Mouse (Mus musculus) frontal cortex, adult (tissue): ENCODE measurements around the gene Zfhx3.

Experiments used
- ATAC-seq: cut with Nextera tagmentation; 2 replicates; pipeline ENCODE4 v1.9.2; 2017; ENCODE audit warnings: mild to moderate bottlenecking, moderate library complexity, mixed read lengths; ENCODE audit not compliant: low TSS enrichment

The Zfhx3 gene

DNA sequence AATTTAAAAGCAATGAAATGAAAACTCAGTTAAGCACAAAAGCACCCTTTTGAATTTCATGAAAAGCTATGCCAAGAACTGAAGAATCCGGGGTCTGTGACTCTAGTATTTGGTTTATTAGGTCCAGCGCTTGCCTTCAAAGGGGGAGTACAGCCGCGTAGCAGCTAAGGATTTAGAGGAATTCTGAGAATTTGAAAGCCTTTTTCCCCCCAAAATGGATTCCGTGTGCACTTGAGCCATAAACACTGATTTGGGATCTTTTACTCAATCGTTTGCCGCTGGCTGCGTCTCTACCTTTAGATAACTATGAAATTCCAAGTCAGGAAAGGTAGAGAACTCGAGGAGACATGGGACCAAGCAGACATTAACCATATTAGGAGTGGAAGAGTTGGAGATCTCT, 300.8 kb downstream of the Zfhx3 start:
- no peak for ATAC-seq

DNA sequence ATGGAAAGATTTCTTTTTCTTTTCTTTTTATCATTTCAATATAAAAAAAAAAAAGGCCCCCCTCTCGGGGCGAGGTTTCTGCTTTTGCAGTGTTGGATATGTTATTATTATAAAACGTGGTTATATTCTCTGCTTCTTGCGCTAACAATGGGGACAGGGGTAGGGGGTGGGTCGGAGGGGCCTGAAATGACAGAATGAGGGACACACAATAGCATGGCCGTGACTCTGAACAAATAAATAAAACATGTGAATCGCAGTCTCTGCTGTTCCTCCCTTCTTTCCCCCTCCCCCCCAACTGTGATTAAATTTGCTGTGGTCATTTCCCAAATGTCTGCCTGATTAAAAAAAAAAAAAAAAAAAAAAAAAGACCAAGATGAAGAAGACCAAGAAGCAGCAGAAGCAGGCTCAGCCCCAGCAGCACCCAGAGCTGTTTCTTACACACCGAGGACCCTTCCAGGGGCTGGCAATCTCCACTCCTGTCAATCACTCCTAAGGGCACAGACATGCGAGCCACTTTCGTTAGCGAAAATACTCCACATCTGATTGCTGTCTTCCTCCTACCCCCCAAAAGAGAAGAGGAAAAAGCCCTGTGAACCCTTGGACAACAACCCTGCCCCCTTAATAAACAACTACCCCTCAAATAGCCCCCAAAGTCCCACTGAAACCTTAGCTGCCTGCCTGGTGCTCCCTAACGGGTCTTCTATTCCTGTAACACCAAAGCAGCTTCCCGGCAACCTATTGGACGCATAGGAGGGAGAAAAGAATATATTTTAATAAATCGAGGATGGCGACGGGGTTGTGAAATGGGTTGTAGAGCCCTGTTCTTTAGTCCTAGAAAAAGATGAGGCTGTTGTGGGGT, 302.4 kb downstream of the Zfhx3 start:
- ATAC-seq: no peak

DNA sequence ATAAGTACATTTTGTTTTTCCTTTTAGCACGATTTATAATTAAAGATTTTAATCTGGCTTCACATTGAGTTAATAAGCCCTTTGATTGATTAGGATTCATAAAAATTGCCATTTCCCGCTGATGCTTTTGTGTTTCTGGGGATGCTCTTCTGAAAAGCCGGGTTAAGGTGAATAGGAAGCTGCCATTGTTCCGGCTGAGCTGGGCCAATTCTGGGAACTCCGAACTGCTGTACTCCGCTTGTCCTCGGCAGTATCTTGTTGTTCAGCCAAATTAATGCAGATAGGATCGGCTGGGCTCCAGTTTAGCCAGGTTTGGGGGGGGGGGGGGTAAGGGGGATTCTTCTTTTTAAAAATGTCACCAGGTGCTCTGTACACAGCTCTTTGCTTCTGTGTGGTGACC, 303.1 kb downstream of the Zfhx3 start:
- no peak for ATAC-seq

DNA sequence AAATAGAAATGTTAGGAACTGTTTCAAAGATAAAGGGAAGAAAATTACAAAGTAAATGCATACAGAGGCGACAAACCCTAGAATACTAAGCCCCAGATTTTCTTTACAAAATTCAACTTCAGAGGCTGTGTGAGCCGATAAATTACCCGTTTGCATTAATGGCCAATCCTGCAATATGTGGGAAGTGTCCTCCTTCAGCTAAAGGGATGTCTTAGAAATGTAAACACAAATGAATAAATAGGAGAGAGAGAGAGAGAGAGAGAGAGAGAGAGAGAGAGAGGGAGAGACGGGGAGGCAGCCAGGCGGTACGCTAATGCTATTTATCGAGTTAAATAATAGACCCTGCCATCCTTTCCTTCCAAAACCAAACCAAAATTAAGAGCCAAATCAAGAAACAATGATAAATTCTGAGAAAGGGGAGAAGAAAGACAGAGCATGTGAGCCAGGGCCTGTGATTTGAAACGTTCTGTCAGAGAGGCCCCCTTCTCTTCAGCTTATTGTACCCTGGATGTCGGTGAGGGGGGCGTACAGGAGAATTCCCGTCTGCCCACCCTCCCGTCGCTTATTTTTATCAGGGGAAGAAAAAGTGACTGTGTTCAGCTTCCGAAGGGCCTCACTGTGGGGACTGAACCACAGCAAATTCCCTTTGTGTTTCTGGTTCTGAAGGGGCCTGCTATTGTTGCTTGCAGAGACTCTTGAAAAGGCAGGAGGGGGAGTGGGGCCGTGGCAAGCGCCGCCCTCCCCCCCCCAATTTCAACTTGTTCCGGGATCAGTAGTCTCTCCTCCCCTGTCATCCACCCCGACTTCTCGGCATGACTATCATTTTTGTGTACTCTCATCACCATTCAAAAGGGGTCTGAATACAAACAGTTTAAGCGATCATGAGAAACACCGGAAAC, 303.8 kb downstream of the Zfhx3 start:
- no peak for ATAC-seq

DNA sequence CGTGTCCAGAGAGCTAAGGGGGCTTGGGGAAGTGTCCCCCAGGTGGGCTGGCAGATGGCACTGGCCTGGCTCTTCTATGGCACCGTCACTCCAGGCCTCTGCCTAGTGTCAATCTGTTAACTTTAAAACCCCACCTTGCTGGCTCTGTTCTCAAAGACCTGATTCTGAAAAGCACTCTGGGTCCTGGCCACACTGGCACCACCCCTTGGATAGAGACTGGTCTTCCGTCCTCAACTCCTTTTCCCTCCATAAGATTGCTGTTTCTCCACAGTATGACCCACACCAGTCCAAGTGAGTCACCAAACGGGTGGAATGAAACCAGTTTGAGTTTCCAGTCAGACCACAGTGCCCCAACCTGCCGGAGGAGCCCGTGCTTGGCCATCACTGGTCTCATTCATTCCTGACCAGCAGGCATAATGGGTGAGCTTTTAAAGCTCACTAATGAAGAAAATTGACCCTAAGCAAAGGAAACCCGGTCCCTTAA, 304.5 kb downstream of the Zfhx3 start:
- no peak for ATAC-seq

DNA sequence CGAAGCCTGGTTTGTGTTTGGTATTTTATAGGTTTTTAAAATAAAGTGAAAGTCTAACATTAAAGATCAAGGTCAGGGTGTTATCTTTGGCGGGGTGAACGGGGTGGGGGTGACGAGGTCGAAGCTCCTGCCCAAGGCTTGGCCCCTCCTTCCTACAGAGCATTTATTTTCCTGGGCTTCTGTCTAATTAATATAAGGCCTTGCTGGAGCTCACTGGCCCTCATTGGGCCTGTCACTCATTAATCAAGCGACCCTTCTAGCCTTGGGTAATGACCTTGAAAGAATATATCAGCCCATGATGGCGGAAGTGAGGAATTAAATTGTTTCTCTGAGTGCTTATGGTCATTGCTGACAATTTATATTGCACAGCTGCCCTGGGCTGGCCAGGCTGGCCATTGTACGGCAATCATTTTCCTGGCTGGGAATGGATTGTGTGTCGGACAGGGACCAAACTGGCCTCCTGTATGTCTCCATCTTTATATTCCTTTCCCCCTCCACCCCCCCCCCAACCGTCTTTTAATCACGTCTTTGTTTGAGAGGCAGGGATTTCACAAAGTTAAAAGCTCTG, 322.2 kb downstream of the Zfhx3 start:
- ATAC-seq: no peak

DNA sequence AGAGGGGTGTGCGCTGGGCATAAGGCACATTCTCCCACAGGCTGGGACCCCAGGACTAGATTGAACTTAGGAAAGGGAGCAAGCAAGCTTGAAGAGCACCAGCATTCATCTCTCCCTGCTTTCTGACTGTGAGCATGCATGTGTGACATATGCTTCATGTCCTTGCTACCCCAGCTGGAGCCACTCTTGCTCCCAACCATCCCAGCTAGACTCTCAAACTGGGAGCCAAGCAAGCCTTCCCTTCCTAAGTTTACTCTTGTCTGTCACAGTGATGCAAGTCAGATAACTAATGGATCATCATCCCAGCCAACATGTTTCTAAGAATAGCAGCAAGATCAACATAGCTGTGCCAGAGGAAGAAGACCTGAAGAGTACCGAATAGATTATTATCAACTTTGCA, 335.5 kb downstream of the Zfhx3 start:
- no peak for ATAC-seq

DNA sequence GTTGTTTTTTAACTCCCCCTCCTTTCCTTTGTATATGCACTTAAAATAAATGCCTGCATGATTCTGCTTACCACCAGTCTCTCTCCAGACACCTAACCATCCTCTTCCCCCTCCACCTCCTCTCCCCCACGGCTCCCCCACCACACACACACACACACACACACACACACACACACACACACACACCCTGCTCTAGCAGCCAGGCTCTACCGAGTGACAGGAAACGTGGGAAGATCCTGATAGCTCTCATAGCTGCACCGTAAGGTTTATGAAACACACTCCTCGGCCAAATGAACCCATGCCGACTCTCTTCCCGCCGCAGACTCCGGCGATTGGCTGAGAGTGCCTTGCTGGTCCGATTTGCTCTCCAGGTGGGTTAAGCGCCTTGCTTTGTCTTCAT, 339.5 kb downstream of the Zfhx3 start:
- no peak for ATAC-seq

DNA sequence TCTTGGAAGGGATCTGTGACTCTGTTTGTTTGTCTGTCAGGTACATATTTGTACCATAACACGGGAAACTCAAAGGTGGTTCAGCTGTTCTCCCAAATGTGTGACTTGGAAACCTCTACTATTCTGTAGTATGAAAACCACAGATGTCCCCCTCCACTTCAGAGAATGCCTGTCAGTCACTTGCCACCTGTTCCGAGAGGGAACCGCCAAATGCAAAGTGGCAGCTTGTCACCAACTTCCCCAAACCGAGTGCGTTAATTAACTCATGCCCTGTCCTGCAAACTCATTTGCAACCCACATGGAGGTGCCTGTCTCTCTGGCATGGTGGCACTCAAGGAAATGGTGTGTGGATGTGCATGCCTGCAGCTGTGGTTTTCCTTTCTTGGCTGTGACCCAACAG, 343.7 kb downstream of the Zfhx3 start:
- ATAC-seq: no peak

DNA sequence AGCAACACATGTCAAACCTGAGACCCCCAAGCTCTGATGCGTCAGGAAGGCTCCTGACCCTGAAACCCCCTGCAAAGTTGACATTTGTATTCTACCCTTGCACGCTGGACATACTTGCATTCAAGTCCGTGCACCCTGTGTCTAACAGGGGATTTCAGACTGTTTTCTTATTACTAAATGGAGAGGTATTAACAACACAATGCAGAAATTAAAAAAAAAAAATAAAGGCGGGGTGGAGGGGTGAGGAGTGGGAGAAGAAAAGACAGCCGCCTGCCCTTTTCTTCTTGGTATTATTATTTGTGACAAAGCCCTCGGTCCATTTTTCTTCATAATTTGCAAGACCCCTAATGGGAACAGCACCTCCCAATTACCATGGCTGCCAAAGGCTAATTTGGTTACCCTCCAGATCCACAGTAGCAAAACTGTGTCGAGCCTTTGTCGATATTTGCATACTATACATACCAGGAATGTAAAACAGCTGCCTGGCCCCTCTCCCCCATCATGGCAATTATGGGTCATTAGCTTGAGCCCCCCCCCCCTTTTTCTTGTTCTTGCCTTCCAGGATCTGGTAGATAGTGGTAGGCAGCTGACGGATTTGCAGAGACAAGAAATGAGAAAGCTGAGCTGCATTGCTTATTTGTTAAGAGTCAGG, 358.6 kb downstream of the Zfhx3 start:
- ATAC-seq: no peak

DNA sequence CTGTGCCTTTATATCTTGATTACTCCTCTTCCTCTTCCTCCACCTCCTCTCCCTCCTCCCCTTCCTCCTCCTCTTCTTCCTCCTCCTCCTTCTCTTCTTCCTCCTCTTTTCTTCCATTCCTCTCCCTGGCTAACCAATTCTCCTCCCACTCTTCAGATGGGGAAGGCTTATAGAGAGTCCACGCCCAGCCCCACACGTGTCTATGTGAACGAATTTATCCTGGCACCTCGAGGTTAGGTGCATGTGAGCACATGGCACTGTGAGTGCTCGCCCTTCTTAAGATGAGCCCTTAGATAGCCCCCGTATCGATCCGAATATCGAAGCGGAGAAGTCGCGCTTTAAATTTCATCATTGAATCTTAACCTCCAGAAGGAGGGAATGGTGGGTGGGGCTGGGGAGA, 359.2 kb downstream of the Zfhx3 start:
- ATAC-seq: no peak

DNA sequence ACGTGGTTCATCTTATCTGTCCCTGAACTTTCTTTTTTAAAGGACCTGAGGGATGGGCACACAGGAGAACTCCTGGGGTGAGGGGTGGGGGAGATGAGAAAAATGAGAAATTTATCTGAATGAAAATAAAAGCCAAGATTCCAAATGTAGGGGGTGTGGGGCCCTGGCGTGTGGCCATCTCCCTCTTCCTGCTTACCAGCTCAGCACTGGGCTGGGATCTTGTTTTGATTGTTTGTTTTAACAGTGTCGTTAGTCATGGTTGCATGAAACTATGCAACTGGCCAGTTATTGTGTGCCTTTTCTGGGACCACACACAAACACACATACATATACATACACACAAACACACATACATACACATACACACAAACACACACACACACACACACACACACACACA, 362.9 kb downstream of the Zfhx3 start:
- no peak for ATAC-seq

DNA sequence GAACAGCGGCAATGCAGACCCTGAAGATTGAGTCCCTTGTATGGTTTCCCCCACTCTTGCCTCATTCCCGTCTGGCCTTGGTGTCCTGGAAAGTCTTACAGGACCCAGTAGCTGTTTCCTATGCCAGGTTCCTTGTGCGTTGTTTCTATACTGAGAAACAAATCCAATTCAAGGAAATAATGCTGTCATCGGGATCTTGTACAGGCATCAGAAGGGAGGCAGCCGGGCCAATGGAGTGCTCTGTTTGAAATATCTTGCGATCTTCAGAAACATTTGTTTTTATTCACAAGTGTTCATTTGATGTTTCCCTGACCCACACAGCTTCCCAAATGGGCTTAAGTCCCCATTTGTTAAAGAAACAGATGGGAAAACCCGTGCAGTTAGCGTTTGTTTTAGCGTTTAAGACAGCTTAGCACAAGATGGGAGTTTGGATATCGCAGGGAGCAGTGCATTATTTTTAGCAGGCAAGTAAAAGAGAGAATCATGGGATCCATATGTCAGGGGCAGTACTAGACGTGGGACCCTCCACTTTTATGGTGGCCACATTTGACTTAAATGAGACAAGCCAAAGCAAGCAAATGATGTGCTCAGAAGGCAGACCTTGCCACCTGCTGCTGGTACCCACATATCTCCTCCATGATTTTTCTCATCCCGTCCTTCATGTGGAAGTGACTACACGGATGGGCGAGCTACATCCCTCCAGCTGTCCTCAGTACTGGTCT, 367.2 kb downstream of the Zfhx3 start:
- no peak for ATAC-seq

DNA sequence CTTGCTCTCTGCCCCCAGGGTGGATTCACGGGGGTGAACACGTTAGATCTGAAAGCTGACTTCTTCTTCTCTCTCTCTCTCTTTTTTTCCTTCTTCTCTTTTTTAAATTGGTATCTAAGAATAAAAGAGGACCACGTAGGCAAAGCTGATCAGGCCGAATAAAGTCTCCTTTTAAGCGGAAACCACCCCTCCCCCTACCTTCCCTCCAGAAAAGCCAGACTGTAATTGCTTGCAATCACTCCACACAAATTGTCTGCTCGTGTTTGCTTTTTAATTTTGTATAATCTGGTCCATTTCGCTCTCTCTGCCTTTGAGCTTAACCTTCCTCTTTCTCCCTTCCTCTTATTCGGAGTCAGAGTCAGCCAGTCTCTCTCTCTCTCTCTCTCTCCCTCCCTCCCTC, 372.6 kb downstream of the Zfhx3 start:
- ATAC-seq: no peak

DNA sequence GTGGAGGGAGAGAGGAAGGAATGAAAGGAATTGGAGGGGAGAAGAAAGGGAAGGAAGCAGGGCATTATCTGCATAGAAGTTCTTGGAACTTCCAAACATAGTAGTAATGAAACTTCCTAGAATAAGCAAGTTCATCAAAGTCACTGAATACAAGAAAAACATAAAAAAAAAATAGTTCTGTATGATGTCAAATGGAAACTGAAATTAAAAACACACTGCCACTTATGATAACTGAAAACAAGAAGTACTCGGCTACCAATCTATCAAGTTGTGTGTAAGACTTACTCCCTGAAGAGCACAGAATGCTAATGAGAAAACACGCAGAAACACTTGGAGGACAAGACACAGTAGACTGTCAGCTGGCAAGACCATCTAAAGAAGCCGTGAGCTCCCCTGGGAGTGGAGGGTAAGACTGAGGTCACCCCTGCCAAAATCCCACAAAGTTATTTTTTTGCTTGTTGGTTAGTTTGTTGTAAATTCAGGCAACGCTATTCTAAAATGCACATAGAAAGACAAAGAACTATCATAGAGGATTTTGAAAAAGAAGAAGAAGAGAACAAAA, 375.2 kb downstream of the Zfhx3 start:
- no peak for ATAC-seq

DNA sequence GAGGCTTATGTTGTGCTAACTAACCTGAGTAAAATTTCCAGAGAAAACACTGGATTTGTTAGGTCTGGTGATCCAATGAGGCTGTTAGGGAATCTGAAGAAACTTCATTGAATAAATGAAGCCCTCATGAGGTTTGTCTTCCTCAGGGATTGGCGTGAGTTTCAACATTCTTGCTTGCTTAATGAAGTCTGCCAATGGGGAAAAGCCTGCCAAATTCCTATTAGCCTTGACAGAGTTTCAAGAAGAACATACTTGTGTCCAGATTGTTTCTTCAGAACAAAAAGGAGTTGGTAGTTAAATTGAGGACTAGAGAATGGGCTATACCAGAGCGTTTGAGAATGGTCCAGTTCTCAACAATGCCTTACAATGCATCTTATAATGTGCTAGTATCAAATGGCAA, 385.3 kb downstream of the Zfhx3 start:
- no peak for ATAC-seq

DNA sequence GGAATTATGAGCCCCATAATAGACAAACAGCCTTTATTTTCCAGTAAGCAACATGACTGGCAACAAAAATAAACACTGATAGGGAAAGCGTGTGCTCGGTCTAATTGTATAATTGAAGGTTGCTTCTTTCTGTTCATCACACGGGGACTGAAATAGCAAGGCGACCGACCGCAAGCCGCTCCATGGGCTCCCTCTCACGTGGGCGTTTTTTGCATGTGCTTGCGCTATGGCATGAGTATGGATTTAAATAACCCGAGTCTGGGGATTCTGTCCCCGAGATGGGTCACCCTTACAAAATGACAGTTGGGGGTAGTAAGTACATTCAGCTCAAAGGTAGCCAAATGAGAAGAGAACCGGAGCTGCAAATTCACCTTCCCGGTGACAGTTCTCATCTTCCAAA, 405.9 kb downstream of the Zfhx3 start:
- peak; percentile 57 for ATAC-seq

DNA sequence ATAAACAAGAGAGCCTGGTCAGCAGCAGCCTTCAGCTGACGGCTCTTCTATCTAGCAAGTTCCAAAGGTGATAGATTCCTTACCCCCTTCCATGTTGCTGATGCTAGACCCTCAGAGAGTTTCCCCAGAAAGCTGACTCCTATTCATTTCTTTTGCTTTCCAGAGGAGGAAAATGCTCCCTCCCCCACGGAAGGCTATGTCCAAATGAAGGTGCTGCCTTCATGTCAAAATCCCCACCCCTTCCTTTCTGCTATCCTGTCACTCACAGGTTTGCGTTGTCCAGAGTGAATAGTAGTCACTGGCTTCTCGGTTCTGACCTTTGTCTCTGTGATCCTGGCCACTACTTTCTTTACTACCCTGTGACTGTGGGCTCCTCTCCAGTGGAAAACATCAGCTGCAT, 406.3 kb downstream of the Zfhx3 start:
- ATAC-seq: no peak; the same call in 1 of the 2 replicates

DNA sequence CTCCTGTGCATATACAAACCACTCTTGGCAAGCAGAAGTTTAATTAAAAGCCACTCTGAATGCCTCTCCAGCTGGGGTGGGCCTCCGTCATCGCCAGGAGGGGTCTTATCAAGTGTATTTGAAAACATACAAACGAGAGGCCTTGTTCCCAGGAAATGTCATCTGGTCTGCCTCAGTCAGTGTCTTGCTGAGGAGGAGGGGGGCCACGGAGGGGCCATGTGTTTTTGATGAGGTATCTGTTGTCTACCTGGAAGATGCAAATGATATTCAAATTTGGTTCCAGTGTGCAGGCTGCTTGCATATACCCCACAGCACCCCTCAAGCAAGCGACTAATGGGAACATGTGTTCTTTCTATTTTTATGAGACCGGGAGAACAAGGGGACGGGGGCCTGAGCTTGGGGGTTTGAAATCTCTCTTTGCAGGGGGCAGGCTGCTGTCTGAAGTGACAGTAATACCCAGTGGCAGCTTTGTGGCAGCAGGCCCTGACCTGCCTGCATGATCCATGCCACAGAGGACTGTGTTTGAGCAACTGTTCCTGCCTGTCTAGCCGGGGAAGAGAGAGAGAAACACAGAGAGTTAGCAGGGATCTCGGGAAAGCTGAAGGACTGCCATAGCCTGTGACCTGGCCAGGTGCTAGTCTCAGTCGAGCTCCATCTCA, 412.8 kb downstream of the Zfhx3 start:
- ATAC-seq: no peak

DNA sequence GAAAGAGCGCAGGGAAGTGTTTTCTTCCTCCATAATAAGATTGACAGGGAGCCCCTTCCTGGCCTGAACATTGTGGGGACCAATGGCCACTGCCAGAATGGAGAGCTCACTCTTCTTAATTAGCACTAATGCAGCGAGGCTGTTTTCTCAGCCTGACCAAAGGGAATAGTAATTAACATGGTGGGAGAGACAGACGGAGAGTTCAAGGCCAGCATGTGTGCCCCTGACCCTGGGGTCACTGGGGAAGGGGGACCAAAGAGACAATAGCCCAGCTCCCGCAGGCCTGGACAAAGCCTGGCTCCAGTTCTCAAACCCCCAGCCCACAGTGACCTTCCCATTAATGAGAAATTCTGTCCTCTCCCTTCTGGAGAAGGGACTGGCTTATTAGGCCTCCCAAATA, 419.0 kb downstream of the Zfhx3 start:
- ATAC-seq: no peak
